28 mouse cellular contexts compared by ENCODE assay signal in the genomic region with DNA sequence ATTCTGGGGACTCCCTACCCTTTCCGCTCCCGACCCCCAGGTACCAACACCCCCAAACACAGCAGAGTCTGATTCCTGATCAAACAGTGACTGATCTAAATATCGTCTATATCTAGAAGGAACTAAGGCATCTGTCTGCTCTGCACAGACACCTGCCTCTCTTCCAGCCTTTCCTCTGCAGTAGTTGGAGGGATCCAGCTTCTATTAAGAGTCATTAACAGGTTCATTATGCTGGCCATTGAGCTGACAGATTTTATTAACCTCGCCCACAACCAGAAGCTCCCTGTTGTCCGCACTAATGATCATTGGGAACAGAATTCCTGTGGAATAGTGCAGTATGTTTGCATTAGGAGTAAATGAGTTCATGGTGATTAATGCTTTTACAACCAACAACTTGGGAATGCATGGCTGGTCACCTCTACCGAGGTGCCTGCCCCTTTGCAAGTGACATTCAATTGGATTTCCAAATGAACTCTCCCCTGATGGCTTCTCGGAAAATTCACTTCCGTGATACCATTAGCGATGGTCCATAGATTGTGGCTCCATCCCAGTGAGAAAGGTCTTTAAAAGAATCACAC.
A peak's percentile ranks its signal among the peaks of the same experiment; 100 is the strongest.
DNase-seq lines count a peak whose midpoint lies in the region; ATAC-seq lines count a peak whose summit lies in the region.
"Had no signal": no experiment of that assay in that cellular context is flagged by ENCODE, and none has a peak within 500 bp of the region (broad histone marks: within the 10 kb centered on the region; RNA-seq: fewer than 3 reads in every experiment).

No protein-coding gene starts in this region.

- ATAC-seq in hindbrain, embryonic 12.5 days (ENCODE audit: low FRiP score), result peak; percentile 64
- no peak for ATAC-seq in hindbrain, embryonic 14.5 days (ENCODE audit: low FRiP score)
- no peak for ATAC-seq in midbrain, embryonic 11.5 days (ENCODE audit: low FRiP score)
- ATAC-seq in midbrain, embryonic 15.5 days (replicated peaks), result no peak
- peak; percentile 52 for ATAC-seq in hindbrain, embryonic 16.5 days
- ATAC-seq: intestine, embryonic 16.5 days had no signal

- H3K36me3 ChIP-seq in hindbrain, embryonic 12.5 days, result no peaks in the 10 kb centered on the region
- H3K36me3 ChIP-seq in hindbrain, embryonic 14.5 days (replicated peaks; ENCODE audit: control insufficient read depth, insufficient read depth), result no peaks in the 10 kb centered on the region
- no peaks in the 10 kb centered on the region for H3K36me3 ChIP-seq in midbrain, embryonic 11.5 days (ENCODE audit: control insufficient read depth, insufficient read depth, low read length)
- H3K36me3 ChIP-seq in midbrain, embryonic 15.5 days (replicated peaks), result no peaks in the 10 kb centered on the region
- no peaks in the 10 kb centered on the region for H3K36me3 ChIP-seq in hindbrain, embryonic 16.5 days (ENCODE audit: control insufficient read depth, insufficient read depth, low read length)
- H3K36me3 ChIP-seq: embryonic facial prominence, embryonic 13.5 days; forebrain, embryonic 10.5 days; heart, embryonic 13.5 days; limb, embryonic 12.5 days; liver, embryonic 15.5 days had no signal

- H3K27ac ChIP-seq in hindbrain, embryonic 12.5 days, result no peak overlapping the region
- H3K27ac ChIP-seq in hindbrain, embryonic 14.5 days, result no peak overlapping the region
- H3K27ac ChIP-seq in midbrain, embryonic 11.5 days (ENCODE audit: low read depth, low read length), result no peak overlapping the region
- H3K27ac ChIP-seq in midbrain, embryonic 15.5 days, result no peak overlapping the region
- H3K27ac ChIP-seq in hindbrain, embryonic 16.5 days (ENCODE audit: low read depth, low read length), result no peak overlapping the region
- H3K27ac ChIP-seq: embryonic facial prominence, embryonic 13.5 days; forebrain, embryonic 10.5 days; heart, adult 2 months; heart, embryonic 13.5 days; layer of hippocampus, adult 2 months; left cerebral cortex, adult 2 months; limb, embryonic 12.5 days; liver, embryonic 15.5 days had no signal

- no peaks in the 10 kb centered on the region for H3K4me1 ChIP-seq in hindbrain, embryonic 12.5 days
- no peaks in the 10 kb centered on the region for H3K4me1 ChIP-seq in hindbrain, embryonic 14.5 days (replicated peaks; ENCODE audit: control insufficient read depth, insufficient read depth, low read length)
- no peaks in the 10 kb centered on the region for H3K4me1 ChIP-seq in midbrain, embryonic 11.5 days (ENCODE audit: control insufficient read depth, insufficient read depth, low read length)
- H3K4me1 ChIP-seq in midbrain, embryonic 15.5 days, result no peaks in the 10 kb centered on the region
- no peaks in the 10 kb centered on the region for H3K4me1 ChIP-seq in hindbrain, embryonic 16.5 days (ENCODE audit: control insufficient read depth, insufficient read depth, low read depth, low read length)
- H3K4me1 ChIP-seq: embryonic facial prominence, embryonic 13.5 days; heart, embryonic 13.5 days; limb, embryonic 12.5 days; liver, embryonic 15.5 days had no signal

- no peak overlapping the region for H3K9ac ChIP-seq in hindbrain, embryonic 12.5 days
- H3K9ac ChIP-seq in hindbrain, embryonic 14.5 days, result no peak overlapping the region
- no peak overlapping the region for H3K9ac ChIP-seq in midbrain, embryonic 11.5 days (ENCODE audit: low read length)
- H3K9ac ChIP-seq in midbrain, embryonic 15.5 days, result no peak overlapping the region
- no peak overlapping the region for H3K9ac ChIP-seq in hindbrain, embryonic 16.5 days (ENCODE audit: low read depth, low read length)
- H3K9ac ChIP-seq: embryonic facial prominence, embryonic 13.5 days; heart, embryonic 13.5 days; limb, embryonic 12.5 days; liver, embryonic 15.5 days; lung, embryonic 14.5 days had no signal

- no peak for DNase-seq in hindbrain, embryonic 14.5 days (ENCODE audit: low spot score)
- peak; percentile 19 for DNase-seq in midbrain, embryonic 11.5 days (ENCODE audit: low spot score, missing footprints)
- DNase-seq in retina, embryonic 14.5 days (ENCODE audit: low spot score), result peak; percentile 37
- no peak for DNase-seq in testis, postnatal 14 days (ENCODE audit: low spot score)
- no peak for DNase-seq in gastrocnemius, adult 18-20 months (ENCODE audit: low spot score)
- DNase-seq: adrenal gland, postnatal 14 days; cerebellum, adult 18-20 months; cerebellum, postnatal 10 days; heart, adult 2 months; heart, postnatal 10 days; kidney, adult 8-10 months; kidney, postnatal 36 days; lung, embryonic 14.5 days; lung, postnatal 14 days; right cerebral cortex, postnatal 25 days; thymus, adult 18-20 months; thymus, postnatal 25 days had no signal

- no peak overlapping the region for H3K4me2 ChIP-seq in hindbrain, embryonic 12.5 days (replicated peaks)
- no peak overlapping the region for H3K4me2 ChIP-seq in hindbrain, embryonic 14.5 days (replicated peaks)
- no peak overlapping the region for H3K4me2 ChIP-seq in midbrain, embryonic 11.5 days
- no peak overlapping the region for H3K4me2 ChIP-seq in midbrain, embryonic 15.5 days
- H3K4me2 ChIP-seq in hindbrain, embryonic 16.5 days (ENCODE audit: low read length), result no peak overlapping the region
- H3K4me2 ChIP-seq: embryonic facial prominence, embryonic 13.5 days; heart, embryonic 13.5 days; limb, embryonic 12.5 days; liver, embryonic 15.5 days; lung, embryonic 14.5 days had no signal

- 75% methylated on average over 9 of the region's 9 CpGs for WGBS in hindbrain, embryonic 12.5 days
- WGBS in hindbrain, embryonic 14.5 days, result 56% methylated on average over 9 of the region's 9 CpGs
- WGBS in midbrain, embryonic 11.5 days, result 79% methylated on average over 9 of the region's 9 CpGs
- WGBS in midbrain, embryonic 15.5 days, result 73% methylated on average over 9 of the region's 9 CpGs
- WGBS in hindbrain, embryonic 16.5 days, result 68% methylated on average over 9 of the region's 9 CpGs

- H3K4me3 ChIP-seq in hindbrain, embryonic 12.5 days, result no peak overlapping the region
- no peak overlapping the region for H3K4me3 ChIP-seq in hindbrain, embryonic 14.5 days (replicated peaks; ENCODE audit: low read length)
- no peak overlapping the region for H3K4me3 ChIP-seq in midbrain, embryonic 11.5 days (ENCODE audit: low read depth, low read length)
- H3K4me3 ChIP-seq in midbrain, embryonic 15.5 days, result no peak overlapping the region
- no peak overlapping the region for H3K4me3 ChIP-seq in hindbrain, embryonic 16.5 days (ENCODE audit: low read length)
- H3K4me3 ChIP-seq: embryonic facial prominence, embryonic 13.5 days; forebrain, embryonic 10.5 days; heart, adult 2 months; heart, embryonic 13.5 days; layer of hippocampus, adult 2 months; left cerebral cortex, adult 2 months; limb, embryonic 12.5 days; liver, embryonic 15.5 days had no signal

- H3K9me3 ChIP-seq in hindbrain, embryonic 12.5 days (replicated peaks), result no peaks in the 10 kb centered on the region
- no peaks in the 10 kb centered on the region for H3K9me3 ChIP-seq in hindbrain, embryonic 14.5 days (ENCODE audit: control insufficient read depth, low read length)
- H3K9me3 ChIP-seq in midbrain, embryonic 11.5 days (ENCODE audit: control insufficient read depth, low read length), result no peaks in the 10 kb centered on the region
- no peaks in the 10 kb centered on the region for H3K9me3 ChIP-seq in midbrain, embryonic 15.5 days
- H3K9me3 ChIP-seq in hindbrain, embryonic 16.5 days (ENCODE audit: control insufficient read depth, low read length), result no peaks in the 10 kb centered on the region
- H3K9me3 ChIP-seq: embryonic facial prominence, embryonic 13.5 days; forebrain, embryonic 10.5 days; heart, embryonic 13.5 days; limb, embryonic 12.5 days; liver, embryonic 15.5 days had no signal

- no peaks in the 10 kb centered on the region for H3K27me3 ChIP-seq in hindbrain, embryonic 12.5 days
- no peaks in the 10 kb centered on the region for H3K27me3 ChIP-seq in hindbrain, embryonic 14.5 days (ENCODE audit: control insufficient read depth, insufficient read depth, low read length)
- H3K27me3 ChIP-seq in midbrain, embryonic 11.5 days (ENCODE audit: control insufficient read depth, insufficient read depth, low read length), result no peaks in the 10 kb centered on the region
- H3K27me3 ChIP-seq in midbrain, embryonic 15.5 days (replicated peaks), result no peaks in the 10 kb centered on the region
- no peaks in the 10 kb centered on the region for H3K27me3 ChIP-seq in hindbrain, embryonic 16.5 days (replicated peaks; ENCODE audit: control insufficient read depth, insufficient read depth, low read length)
- H3K27me3 ChIP-seq: embryonic facial prominence, embryonic 13.5 days; heart, embryonic 13.5 days; liver, embryonic 15.5 days had no signal

Comparison
In these comparisons a context has a peak if more than half of its experiments do, and no peak if none do; other contexts are left out.
1. ATAC-seq: peak in hindbrain, embryonic 12.5 days (single experiment) and hindbrain, embryonic 16.5 days (single experiment); none in hindbrain, embryonic 14.5 days (single experiment), midbrain, embryonic 11.5 days (single experiment) and midbrain, embryonic 15.5 days (single experiment).
2. DNase-seq: peak in midbrain, embryonic 11.5 days (single experiment) and retina, embryonic 14.5 days (single experiment); none in hindbrain, embryonic 14.5 days (single experiment), testis, postnatal 14 days (single experiment) and gastrocnemius, adult 18-20 months (single experiment).